Mouse (Mus musculus) ES-E14 (cell line): ENCODE measurements at regions not wholly inside any gene's neighbourhood (a gene's known extent, or its start where the extent isn't known, plus 50 kb on each side); places are given as distances from the start of the nearest gene placed in this dataset.

ENCODE experiments used
- CHD2 ChIP-seq: IDR thresholded peaks from 2 replicates; pipeline ENCODE4 v1.6.1; 2014; ENCODE audit warnings: mild to moderate bottlenecking, low read depth, low read length, inconsistent platforms
- ZC3H11A ChIP-seq: IDR thresholded peaks from 2 replicates; pipeline ENCODE4 v1.6.1; 2012; ENCODE audit warnings: low read depth, mild to moderate bottlenecking, inconsistent platforms, low read length, borderline replicate concordance

- TF ChIP-seq CHD2: no peak
- TF ChIP-seq ZC3H11A: no peak
These were observed 142.3 kb upstream of the Mrps10 start for GRCm38 (mm10) chr17:47226391-47226790.
